Mouse (Mus musculus): Measurements from ENCODE around the gene Kirrel. TPM values are rescaled to one million over a fixed set of nuclear protein-coding genes. Genes with fewer than 3 reads are reported as not detected.

The Kirrel gene
- polyA plus RNA-seq (2012; rRNA removed), result 1.8 and 2.5 TPM in 2 replicates

DNA sequence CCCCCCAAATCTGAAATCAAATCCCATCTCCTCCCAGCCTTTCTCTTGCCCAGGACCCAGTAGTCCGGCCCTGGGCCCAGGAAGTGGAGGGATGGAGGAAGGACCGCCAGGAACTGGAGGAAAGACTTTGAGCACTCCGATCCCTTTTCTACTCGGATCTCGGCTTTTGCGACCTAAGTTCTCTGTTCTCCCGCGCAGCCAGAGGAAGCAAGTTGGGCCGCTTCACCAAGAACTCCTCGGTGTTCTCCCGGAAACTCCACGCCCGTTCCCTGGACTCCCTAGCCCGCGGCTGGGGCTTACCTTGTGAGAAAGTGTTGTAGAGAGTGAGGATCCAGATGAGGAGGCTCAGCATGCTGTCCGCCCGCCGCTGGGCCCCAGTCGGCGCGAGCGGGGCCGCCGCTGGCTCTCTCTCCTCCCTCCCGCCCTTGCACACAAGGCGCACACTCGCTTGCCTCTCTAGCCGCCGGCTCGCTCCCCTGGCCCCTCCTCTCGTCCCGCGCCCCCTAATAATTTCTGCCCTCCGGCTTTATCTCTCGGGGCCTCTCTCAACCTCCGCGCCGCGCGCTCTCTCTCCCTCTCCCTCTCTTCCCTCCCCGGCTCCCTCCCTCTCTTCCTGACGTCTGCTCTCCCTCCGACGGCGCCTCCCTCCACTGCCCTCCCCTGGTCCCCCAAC, at the start of gene Kirrel:
TSS of gene Kirrel (minus strand) at position 652 of the 673 bp plus-strand sequence.

Other genes starting within 250 kb of the Kirrel start
- gene Cd1d1, start 175.3 kb downstream of the Kirrel start, polyA plus RNA-seq (2012; rRNA removed), result 1.1 and 1.4 TPM in 2 replicates
- 1.3 and 2.2 TPM in 2 replicates for gene Fcrls, start 89.0 kb upstream of the Kirrel start, polyA plus RNA-seq (2012; rRNA removed)
- gene Cd5l, start 183.1 kb upstream of the Kirrel start, polyA plus RNA-seq (2012; rRNA removed), result not detected in 2 replicates
- gene Fcrl1, start 201.6 kb upstream of the Kirrel start, polyA plus RNA-seq (2012; rRNA removed), result 0.04 and 0.08 TPM in 2 replicates

Data from stomach, adult 2 months (tissue).